Mouse (Mus musculus) heart, postnatal 0 days (tissue): ENCODE data around the gene Arhgef12.

Source experiments
- CTCF ChIP-seq: IDR thresholded peaks from 2 replicates; pipeline ENCODE4 v1.5.1; 2016; ENCODE audit warnings: antibody characterized with exemption, control low read depth, low read depth
- EP300 ChIP-seq: IDR thresholded peaks from 2 replicates; pipeline ENCODE4 v1.6.1; 2016; ENCODE audit warnings: antibody characterized with exemption, low read depth

GRCm38 (mm10) chr9:43050391-43050790, 56.6 kb downstream of the Arhgef12 start:
- no peak for TF ChIP-seq CTCF
- TF ChIP-seq EP300 = no peak
